Mouse (Mus musculus) thymus, adult 18-20 months (tissue): ENCODE data around the gene Sufu.

Source experiments
- DNase-seq, 2 experiments: peaks; one replicate each; pipeline ENCODE4 v3.0.0; 2022; ENCODE audit warnings: mixed read lengths in 2 of 2

Gene Sufu

GRCm38 (mm10) chr19:46434591-46434990 is 37.9 kb downstream of the Sufu start:
- DNase-seq: no peak

DNA sequence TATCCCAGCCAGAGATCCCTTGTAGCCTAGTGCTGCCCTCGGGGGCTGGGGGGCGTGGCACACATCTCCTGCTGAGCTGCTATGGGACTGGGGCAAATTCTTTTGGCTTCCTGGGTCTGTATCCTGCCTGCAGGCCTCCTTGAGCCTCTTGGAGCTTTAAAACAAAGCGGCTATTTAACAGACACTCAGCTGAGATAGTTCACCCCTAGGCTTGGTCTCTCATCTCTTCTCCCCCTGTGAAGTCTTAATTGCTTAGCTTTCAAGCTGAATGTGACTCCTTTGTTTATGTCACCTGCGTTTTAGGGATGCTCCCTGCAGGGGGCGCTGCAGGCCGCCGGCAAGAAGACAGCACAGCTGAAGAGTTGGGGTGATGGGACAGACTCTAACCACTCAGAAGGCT is 38.8 kb downstream of the Sufu start:
- DNase-seq: no peak

DNA sequence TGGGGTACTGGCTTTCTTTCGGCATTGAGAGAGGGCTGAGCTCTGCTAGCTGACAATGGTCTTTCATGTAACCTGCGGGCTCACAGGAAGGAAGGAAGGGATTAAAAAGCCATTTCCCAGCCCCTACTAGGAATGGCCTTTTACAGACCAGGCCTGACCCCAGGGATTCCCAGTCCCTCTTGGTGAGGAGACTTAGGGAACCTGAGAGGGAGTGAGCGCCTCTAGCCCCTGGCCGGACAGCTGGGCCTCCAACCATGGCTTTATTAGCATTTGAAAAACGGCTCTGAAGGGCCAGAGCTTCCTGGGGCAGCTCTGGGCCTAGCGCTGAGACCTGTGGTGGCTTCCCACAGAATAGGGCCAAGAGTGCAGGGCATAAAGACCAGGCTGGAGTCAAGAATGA is 46.8 kb downstream of the Sufu start:
- no peak for DNase-seq

GRCm38 (mm10) chr19:46444209-46444608 is 47.5 kb downstream of the Sufu start:
- peak; percentile 36 to 59 for DNase-seq

GRCm38 (mm10) chr19:46445641-46446040 is 48.9 kb downstream of the Sufu start:
- no peak for DNase-seq

DNA sequence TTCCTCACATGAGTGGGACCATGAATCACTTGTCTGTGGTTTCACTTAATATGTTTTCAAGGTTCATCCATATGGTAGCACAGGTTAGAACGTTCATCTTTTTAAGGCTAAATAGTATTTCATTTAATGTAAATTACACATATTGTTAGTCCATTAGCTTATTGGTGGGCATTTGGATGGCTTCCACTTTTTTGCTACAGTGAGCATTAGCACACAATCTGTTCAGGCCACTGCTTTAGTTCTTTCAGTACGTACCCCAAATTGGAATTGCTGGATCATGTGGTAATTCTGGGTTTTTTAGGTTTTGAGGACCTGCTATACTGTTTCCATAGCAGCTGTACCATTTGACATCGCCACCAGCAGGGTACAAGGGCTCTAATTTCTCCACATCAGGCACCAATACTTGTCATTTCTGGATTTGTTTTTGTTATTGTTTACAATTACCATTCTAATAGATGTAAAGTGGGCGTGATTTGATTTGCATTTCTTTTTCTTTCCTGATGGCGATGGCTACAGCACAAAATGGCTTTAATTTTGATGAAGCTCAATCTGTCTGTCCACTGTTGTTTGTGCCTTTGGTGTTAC is 49.8 kb downstream of the Sufu start:
- no peak for DNase-seq

- no peak for DNase-seq
These were observed 50.4 kb downstream of the Sufu start for GRCm38 (mm10) chr19:46447110-46447509.

GRCm38 (mm10) chr19:46447911-46448310 is 51.2 kb downstream of the Sufu start:
- DNase-seq: no peak

DNA sequence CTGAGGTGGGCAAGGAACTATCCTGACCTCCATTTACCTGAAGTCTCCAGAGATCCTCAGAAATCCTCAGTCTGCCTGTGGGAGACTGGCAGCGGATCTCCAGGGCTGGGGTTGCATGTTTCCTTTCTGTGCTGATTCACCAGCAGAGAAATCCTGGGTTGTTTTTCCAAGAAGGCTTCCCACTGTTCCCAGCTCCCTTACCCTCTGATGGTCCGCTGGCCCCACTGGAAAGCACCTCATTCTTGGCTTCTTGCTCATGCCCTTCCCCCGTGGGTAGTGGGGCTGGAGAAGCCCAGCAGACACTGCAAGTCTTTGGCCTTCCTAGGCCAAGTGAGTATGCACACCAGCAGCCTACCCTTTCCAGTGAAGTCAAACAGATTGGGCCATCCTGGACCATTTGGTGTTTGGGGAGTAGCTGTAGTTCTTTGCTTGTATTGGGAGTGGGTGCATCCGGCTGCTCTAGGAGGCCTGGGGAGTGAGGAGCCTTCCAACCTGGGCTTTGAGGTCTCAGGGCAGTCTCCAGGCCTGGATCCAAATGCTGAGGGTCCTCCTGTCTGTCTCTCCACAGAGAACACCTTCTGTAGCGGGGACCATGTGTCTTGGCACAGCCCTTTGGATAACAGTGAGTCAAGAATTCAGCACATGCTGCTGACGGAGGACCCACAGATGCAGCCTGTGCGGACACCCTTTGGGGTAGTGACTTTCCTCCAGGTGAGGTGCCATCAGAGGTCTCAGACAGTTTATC is 52.7 kb downstream of the Sufu start:
- no peak for DNase-seq

DNA sequence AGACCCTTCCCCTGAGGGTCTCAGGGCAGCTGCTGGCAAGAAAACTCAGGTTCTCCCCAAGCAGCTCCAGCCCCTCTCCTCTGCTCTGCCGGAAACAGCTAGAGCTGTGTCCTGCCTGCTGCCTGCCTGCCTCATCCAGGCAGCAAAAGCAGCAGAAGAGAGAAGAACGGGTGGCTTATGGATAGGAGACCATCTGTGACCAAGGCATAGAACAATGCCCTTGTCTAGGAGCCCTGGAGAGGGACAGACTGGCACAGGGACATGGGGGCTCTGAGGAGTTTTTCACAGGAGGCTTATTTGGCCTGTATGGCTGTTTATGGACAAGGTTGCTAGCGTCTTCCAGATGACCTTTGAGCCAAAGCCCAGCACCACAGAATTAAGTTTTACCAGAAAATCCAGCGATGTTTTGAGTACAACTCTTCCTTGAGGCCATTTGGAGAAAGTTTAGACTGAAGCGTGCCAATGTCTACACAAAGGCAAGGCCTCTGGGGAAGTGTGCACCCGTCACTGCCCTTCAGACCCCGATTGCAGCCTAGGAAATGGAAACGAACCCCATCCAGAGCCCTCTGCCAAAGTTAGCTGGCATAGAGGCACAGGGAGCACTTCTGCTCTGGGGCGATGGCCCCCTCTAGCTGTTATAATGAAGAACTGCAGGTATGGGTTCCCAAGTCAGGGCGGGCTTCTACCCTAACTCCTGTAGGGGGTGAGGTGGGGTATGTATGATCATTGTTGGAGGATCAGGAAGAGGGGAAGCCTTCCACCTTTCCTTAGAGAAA is 55.5 kb downstream of the Sufu start:
- DNase-seq: peak in 1 of 2 experiments; percentile 33

DNA sequence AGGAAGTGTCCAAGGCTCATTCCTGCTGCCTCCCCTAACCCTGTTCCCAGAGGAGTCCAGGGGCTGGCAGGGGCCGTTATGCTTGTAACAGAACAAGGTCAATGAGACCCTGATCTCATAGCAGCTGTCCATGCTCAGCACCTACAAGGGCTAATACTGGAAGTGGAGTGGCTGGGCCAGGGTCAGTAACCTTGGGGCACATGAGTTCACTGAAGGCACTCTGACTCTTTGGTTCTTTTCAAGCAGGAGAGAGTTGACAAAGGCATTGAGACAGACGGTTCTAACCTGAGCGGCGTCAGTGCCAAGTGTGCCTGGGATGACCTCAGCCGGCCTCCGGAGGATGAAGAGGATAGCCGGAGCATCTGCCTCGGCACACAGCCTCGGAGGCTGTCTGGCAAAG is 56.2 kb downstream of the Sufu start:
- DNase-seq: no peak

GRCm38 (mm10) chr19:46454126-46454880 is 57.6 kb downstream of the Sufu start:
- DNase-seq: no peak

DNA sequence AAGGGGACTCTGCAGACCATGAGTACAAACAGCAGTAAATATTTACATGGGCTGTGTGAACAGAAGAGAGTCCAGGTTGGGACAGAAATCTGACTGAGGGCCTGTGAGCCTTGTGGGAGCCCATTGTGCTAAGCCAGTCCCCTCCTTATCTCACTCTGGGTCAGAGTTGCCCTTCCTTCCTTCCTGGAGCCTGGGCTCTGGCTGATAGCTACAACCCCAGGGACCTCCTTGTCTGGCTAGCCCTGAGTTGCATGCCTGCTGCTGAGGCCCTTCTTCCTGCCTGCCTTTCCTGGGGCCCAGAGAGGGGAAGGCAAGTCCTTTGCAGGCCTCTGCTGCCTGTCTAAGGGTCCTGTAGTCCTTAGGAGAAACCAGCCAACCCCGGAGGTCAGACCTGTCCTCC is 58.3 kb downstream of the Sufu start:
- no peak for DNase-seq

- DNase-seq: no peak
These were observed 58.9 kb downstream of the Sufu start for GRCm38 (mm10) chr19:46455556-46455955.

DNA sequence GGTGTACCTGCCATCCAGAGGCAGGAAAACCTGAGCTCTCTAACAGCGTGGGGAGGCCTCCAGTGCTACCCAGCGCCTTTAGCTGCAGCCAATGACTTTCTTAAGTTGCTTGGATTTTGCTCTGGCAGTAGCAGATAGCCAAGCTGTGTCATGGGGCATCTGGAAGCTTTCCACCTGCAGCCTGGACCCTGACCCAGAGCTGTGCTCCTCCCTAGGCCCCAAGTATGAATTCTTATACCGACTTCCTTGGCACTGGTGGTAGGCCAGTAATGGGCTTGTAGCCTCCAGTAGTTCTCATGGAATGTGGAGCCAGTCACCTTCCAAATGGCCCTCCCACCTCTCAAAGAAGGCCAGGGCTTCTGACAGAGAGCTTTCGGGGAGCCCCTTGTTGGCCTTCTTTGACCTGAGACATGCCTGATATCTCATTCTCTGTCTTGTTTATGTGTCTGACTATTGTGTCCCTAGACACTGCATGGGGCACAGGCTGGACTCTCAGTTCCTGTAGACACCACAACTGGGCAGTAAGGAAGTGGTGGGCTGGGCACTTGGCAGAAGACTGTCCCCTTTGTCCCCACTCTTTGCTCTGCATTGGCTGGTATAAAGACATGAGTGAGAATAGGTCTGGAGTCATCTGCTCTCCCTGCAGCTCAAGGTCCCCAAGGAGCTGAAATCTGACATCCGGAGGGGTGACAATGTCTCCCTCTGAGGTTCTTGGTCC is 59.5 kb downstream of the Sufu start:
- DNase-seq: no peak

GRCm38 (mm10) chr19:46457798-46458197 is 61.1 kb downstream of the Sufu start:
- no peak for DNase-seq

GRCm38 (mm10) chr19:46459256-46459655 is 62.6 kb downstream of the Sufu start:
- DNase-seq: no peak

GRCm38 (mm10) chr19:46459889-46460288 is 63.2 kb downstream of the Sufu start:
- no peak for DNase-seq

DNA sequence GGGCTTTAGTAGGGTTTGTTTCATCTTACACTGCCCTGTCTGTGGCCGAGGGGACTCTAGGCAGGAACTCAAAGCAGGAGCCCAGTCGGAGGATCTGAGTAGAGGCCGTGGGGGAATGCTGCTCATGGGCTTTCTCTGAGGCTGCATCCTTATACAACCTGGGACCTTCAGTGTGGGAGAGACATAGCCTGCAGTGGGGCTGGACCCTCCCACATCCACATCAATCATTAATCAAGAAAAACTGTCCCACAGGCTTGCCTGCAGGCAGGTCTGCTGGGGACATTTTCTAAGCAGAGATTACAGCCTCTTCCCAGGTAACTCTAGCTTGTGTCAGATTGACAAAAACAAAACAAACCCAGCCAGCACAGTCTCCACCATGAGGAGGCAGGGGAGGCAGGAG is 65.9 kb downstream of the Sufu start:
- DNase-seq: no peak

GRCm38 (mm10) chr19:46463446-46463845 is 66.8 kb downstream of the Sufu start:
- DNase-seq: no peak

DNA sequence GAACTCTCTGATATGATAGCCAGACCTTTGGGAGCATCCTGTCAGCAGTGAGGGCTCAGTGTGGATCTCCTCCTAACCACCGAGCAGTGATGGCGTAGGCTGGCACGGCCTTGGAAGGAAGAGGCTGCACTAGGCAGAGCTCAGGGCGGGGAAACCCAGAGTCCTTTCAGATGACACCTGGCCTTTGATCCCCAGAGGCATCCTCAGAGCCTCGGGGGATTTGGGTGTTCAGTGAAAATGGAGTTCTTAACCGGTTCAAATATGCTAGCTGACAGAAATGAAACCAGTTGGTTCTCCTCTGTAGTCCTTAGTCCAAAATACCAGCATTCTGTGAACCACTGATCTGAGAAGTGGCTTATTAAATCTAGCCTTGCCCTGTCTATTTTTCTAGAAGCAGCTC is 69.5 kb downstream of the Sufu start:
- peak in 1 of 2 experiments; percentile 34 for DNase-seq

GRCm38 (mm10) chr19:46467051-46467503 is 70.4 kb downstream of the Sufu start:
- no peak for DNase-seq
